Mouse (Mus musculus): ENCODE measurements around the gene Brs3. TPM values are rescaled to one million over a fixed set of nuclear protein-coding genes. Genes with fewer than 3 reads are reported as not detected.
A peak's percentile ranks its signal among the peaks of the same experiment; 100 is the strongest.

Brs3 gene
- polyA plus RNA-seq (2012; ENCODE audit: insufficient read depth, low replicate concordance) = not detected in 2 replicates

- no peaks in the 10 kb centered on the region for H3K36me3 ChIP-seq (replicated peaks; ENCODE audit: low read length)
- H3K4me3 ChIP-seq (replicated peaks) = no peak within 1 kb of the TSS
- H3K9me3 ChIP-seq = no peaks in the 10 kb centered on the region
- TF ChIP-seq FLI1 (IDR thresholded peaks at IDR 0.05; ENCODE audit: low read length) = no peak
- no peak for TF ChIP-seq GATA1 (IDR thresholded peaks at IDR 0.05; ENCODE audit: borderline replicate concordance, low read length)
- H3K4me1 ChIP-seq = no peaks in the 10 kb centered on the region
- peaks cover 18% of the 10 kb centered on the region for H3K27me3 ChIP-seq (replicated peaks)
These were observed at the start of gene Brs3 for GRCm38 (mm10) chrX:57042774-57043173. Gene Brs3, plus strand, starts transcription at chrX:57043074.

GRCm38 (mm10) chrX:57012891-57013290, 30.0 kb upstream of the Brs3 start:
- Histone ChIP-seq H3K4me3 (replicated peaks) (no peak overlapping the region), H3K9me3 (no peaks in the 10 kb centered on the region; the same call in 1 of the 2 replicates), H3K36me3 (replicated peaks; ENCODE audit: low read length) (no peaks in the 10 kb centered on the region), H3K27me3 (replicated peaks) (peaks cover 3% of the 10 kb centered on the region), H3K4me1 (no peaks in the 10 kb centered on the region)
- TF ChIP-seq FLI1 (IDR thresholded peaks at IDR 0.05; ENCODE audit: low read length) (no peak), GATA1 (IDR thresholded peaks at IDR 0.05; ENCODE audit: borderline replicate concordance, low read length) (no peak)

GRCm38 (mm10) chrX:57043869-57044268, 995 bp downstream of the Brs3 start:
- no peaks in the 10 kb centered on the region for H3K9me3 ChIP-seq
- no peaks in the 10 kb centered on the region for H3K4me1 ChIP-seq
- TF ChIP-seq FLI1 (IDR thresholded peaks at IDR 0.05; ENCODE audit: low read length) (no peak), GATA1 (IDR thresholded peaks at IDR 0.05; ENCODE audit: borderline replicate concordance, low read length) (no peak)
- no peaks in the 10 kb centered on the region for H3K36me3 ChIP-seq (replicated peaks; ENCODE audit: low read length)
- no peak overlapping the region for H3K4me3 ChIP-seq (replicated peaks)
- H3K27me3 ChIP-seq (replicated peaks) = peaks cover 15% of the 10 kb centered on the region

GRCm38 (mm10) chrX:57052848-57053173, 9.9 kb downstream of the Brs3 start:
- H3K4me3 ChIP-seq (replicated peaks) = peak overlapping the region; percentile 95
- H3K4me1 ChIP-seq = no peaks in the 10 kb centered on the region; the same call in 1 of the 2 replicates
- peaks cover 7% of the 10 kb centered on the region for H3K9me3 ChIP-seq
- H3K36me3 ChIP-seq (replicated peaks; ENCODE audit: low read length) = peaks cover 16% of the 10 kb centered on the region
- H3K27me3 ChIP-seq (replicated peaks) = peaks cover 2% of the 10 kb centered on the region
- no peak for TF ChIP-seq FLI1 (IDR thresholded peaks at IDR 0.05; ENCODE audit: low read length)
- no peak for TF ChIP-seq GATA1 (IDR thresholded peaks at IDR 0.05; ENCODE audit: borderline replicate concordance, low read length)

- Histone ChIP-seq H3K4me1 (no peaks in the 10 kb centered on the region; the same call in 1 of the 2 replicates), H3K27me3 (replicated peaks) (no peaks in the 10 kb centered on the region), H3K36me3 (replicated peaks; ENCODE audit: low read length) (peaks cover 17% of the 10 kb centered on the region), H3K4me3 (replicated peaks) (peak within 1 kb of the TSS; percentile 95), H3K9me3 (peaks cover 7% of the 10 kb centered on the region)
- TF ChIP-seq FLI1 (IDR thresholded peaks at IDR 0.05; ENCODE audit: low read length) (no peak), GATA1 (IDR thresholded peaks at IDR 0.05; ENCODE audit: borderline replicate concordance, low read length) (no peak)
These were observed 10.5 kb downstream of the Brs3 start, which contains the start of gene Htatsf1 for GRCm38 (mm10) chrX:57053174-57053992. Gene Htatsf1, plus strand, starts transcription at chrX:57053583.

GRCm38 (mm10) chrX:57053993-57054385, 11.1 kb downstream of the Brs3 start:
- Histone ChIP-seq H3K9me3 (peaks cover 7% of the 10 kb centered on the region), H3K27me3 (replicated peaks) (no peaks in the 10 kb centered on the region), H3K4me3 (replicated peaks) (peak overlapping the region; percentile 95), H3K36me3 (replicated peaks; ENCODE audit: low read length) (peaks cover 17% of the 10 kb centered on the region), H3K4me1 (no peaks in the 10 kb centered on the region; the same call in 1 of the 2 replicates)
- TF ChIP-seq FLI1 (IDR thresholded peaks at IDR 0.05; ENCODE audit: low read length) = no peak
- TF ChIP-seq GATA1 (IDR thresholded peaks at IDR 0.05; ENCODE audit: borderline replicate concordance, low read length) = no peak

- Histone ChIP-seq H3K27me3 (replicated peaks) (peaks cover 9% of the 10 kb centered on the region), H3K36me3 (replicated peaks; ENCODE audit: low read length) (no peaks in the 10 kb centered on the region), H3K9me3 (no peaks in the 10 kb centered on the region), H3K4me1 (no peaks in the 10 kb centered on the region), H3K4me3 (replicated peaks) (no peak overlapping the region)
- TF ChIP-seq GATA1 (IDR thresholded peaks at IDR 0.05; ENCODE audit: borderline replicate concordance, low read length) (no peak), FLI1 (IDR thresholded peaks at IDR 0.05; ENCODE audit: low read length) (no peak)
These were observed 38.6 kb downstream of the Brs3 start for GRCm38 (mm10) chrX:57081496-57081895.

- TF ChIP-seq FLI1 (IDR thresholded peaks at IDR 0.05; ENCODE audit: low read length) = no peak
- TF ChIP-seq GATA1 (IDR thresholded peaks at IDR 0.05; ENCODE audit: borderline replicate concordance, low read length) = no peak
- H3K27me3 ChIP-seq (replicated peaks) = peaks cover 7% of the 10 kb centered on the region
These were observed 44.9 kb downstream of the Brs3 start, which contains the start of gene Vgll1 for GRCm38 (mm10) chrX:57087806-57088205. Gene Vgll1, plus strand, starts transcription at chrX:57088106.

More at GRCm38 (mm10) chrX:57087806-57088205, 44.9 kb downstream of the Brs3 start, which contains the start of gene Vgll1:
- Histone ChIP-seq H3K9me3 (no peaks in the 10 kb centered on the region), H3K4me3 (replicated peaks) (no peak within 1 kb of the TSS), H3K36me3 (replicated peaks; ENCODE audit: low read length) (no peaks in the 10 kb centered on the region), H3K4me1 (no peaks in the 10 kb centered on the region)

Other genes starting within 250 kb of the Brs3 start
- gene Map7d3, start 220.7 kb upstream of the Brs3 start, polyA plus RNA-seq (2012; ENCODE audit: insufficient read depth, low replicate concordance) = 0.37 TPM in 1 of 2 replicates, not detected in the other
- gene Adgrg4, start 172.9 kb upstream of the Brs3 start, polyA plus RNA-seq (2012; ENCODE audit: insufficient read depth, low replicate concordance) = 0.32 TPM in 1 of 2 replicates, not detected in the other
- gene Htatsf1, start 10.5 kb downstream of the Brs3 start, polyA plus RNA-seq (2012; ENCODE audit: insufficient read depth, low replicate concordance) = 5.9 and 20.8 TPM in 2 replicates
- not detected in 2 replicates for gene Vgll1, start 45.0 kb downstream of the Brs3 start, polyA plus RNA-seq (2012; ENCODE audit: insufficient read depth, low replicate concordance)
- gene Cd40lg, start 169.1 kb downstream of the Brs3 start, polyA plus RNA-seq (2012; ENCODE audit: insufficient read depth, low replicate concordance) = not detected in 2 replicates

All from megakaryocyte, embryonic 14.5 days (primary cell).